24 mouse cellular contexts compared by ENCODE assay signal in genomic region chr2:61764470-61765105, GRCm38 (mm10). TPM values are rescaled to one million over a fixed set of nuclear protein-coding genes. Genes with fewer than 3 reads are reported as not detected.
DNase-seq lines count a peak whose midpoint lies in the region; ATAC-seq and TF ChIP-seq lines count a peak whose summit lies in the region.
"Had no signal": no experiment of that assay in that cellular context is flagged by ENCODE, and none has a peak within 500 bp of the region (broad histone marks: within the 10 kb centered on the region; RNA-seq: fewer than 3 reads in every experiment).

No protein-coding gene starts in this region.

- H3K4me3 ChIP-seq in hindbrain, embryonic 14.5 days (replicated peaks; ENCODE audit: low read length) = no peak overlapping the region
- no peak overlapping the region for H3K4me3 ChIP-seq in hindbrain, embryonic 11.5 days (ENCODE audit: low read depth, low read length)
- no peak overlapping the region for H3K4me3 ChIP-seq in midbrain, embryonic 12.5 days
- no peak overlapping the region for H3K4me3 ChIP-seq in midbrain, embryonic 13.5 days (replicated peaks)
- H3K4me3 ChIP-seq in forebrain, embryonic 14.5 days (ENCODE audit: low read depth, low read length) = no peak overlapping the region
- H3K4me3 ChIP-seq in gastrocnemius, adult 2 months = no peak overlapping the region
- no peak overlapping the region for H3K4me3 ChIP-seq in kidney, embryonic 14.5 days (ENCODE audit: low read length)
- H3K4me3 ChIP-seq: embryonic facial prominence, embryonic 13.5 days; heart, adult 2 months; hindbrain, embryonic 10.5 days had no signal

- no peaks in the 10 kb centered on the region for H3K27me3 ChIP-seq in hindbrain, embryonic 14.5 days (ENCODE audit: control insufficient read depth, insufficient read depth, low read length)
- H3K27me3 ChIP-seq in hindbrain, embryonic 11.5 days (ENCODE audit: control insufficient read depth, insufficient read depth, low read length) = no peaks in the 10 kb centered on the region
- no peaks in the 10 kb centered on the region for H3K27me3 ChIP-seq in midbrain, embryonic 12.5 days
- no peaks in the 10 kb centered on the region for H3K27me3 ChIP-seq in midbrain, embryonic 13.5 days
- H3K27me3 ChIP-seq in forebrain, embryonic 14.5 days (replicated peaks; ENCODE audit: control insufficient read depth, insufficient read depth, low read length) = no peaks in the 10 kb centered on the region
- no peaks in the 10 kb centered on the region for H3K27me3 ChIP-seq in kidney, embryonic 14.5 days (ENCODE audit: control insufficient read depth, insufficient read depth, low read length)
- H3K27me3 ChIP-seq: embryonic facial prominence, embryonic 13.5 days had no signal

- H3K9ac ChIP-seq in hindbrain, embryonic 14.5 days = no peak overlapping the region
- no peak overlapping the region for H3K9ac ChIP-seq in hindbrain, embryonic 11.5 days (ENCODE audit: low read depth, low read length)
- no peak overlapping the region for H3K9ac ChIP-seq in midbrain, embryonic 12.5 days (replicated peaks)
- H3K9ac ChIP-seq in midbrain, embryonic 13.5 days (replicated peaks) = no peak overlapping the region
- H3K9ac ChIP-seq in forebrain, embryonic 14.5 days (ENCODE audit: low read length) = no peak overlapping the region
- no peak overlapping the region for H3K9ac ChIP-seq in kidney, embryonic 14.5 days (ENCODE audit: low read depth, low read length)
- H3K9ac ChIP-seq: embryonic facial prominence, embryonic 13.5 days had no signal

- TF ChIP-seq CTCF in gastrocnemius, adult 2 months (IDR thresholded peaks at IDR 0.05) = no peak

- ATAC-seq in hindbrain, embryonic 14.5 days (ENCODE audit: low FRiP score) = no peak
- no peak for ATAC-seq in hindbrain, embryonic 11.5 days (ENCODE audit: low FRiP score)
- 0 out of 2 replicates have a peak, but pooled peaks have one; percentile 16 for ATAC-seq in midbrain, embryonic 12.5 days (ENCODE audit: low FRiP score, low read depth)
- ATAC-seq in midbrain, embryonic 13.5 days = no peak
- ATAC-seq in forebrain, embryonic 14.5 days = peak; percentile 46
- ATAC-seq in kidney, embryonic 14.5 days (ENCODE audit: low FRiP score, low TSS enrichment) = no peak
- ATAC-seq: hindbrain, embryonic 16.5 days; inflammation-experienced regulatory T-cells, adult 6 months; intestine, postnatal 0 days had no signal

- intact Hi-C loops in left cerebral cortex, postnatal 25 days (cut with DNase I) = no loop called here
- intact Hi-C loops in gastrocnemius, adult 2 months (cut with DNase I) = no loop called here

- no peaks in the 10 kb centered on the region for H3K9me3 ChIP-seq in hindbrain, embryonic 14.5 days (ENCODE audit: control insufficient read depth, low read length)
- no peaks in the 10 kb centered on the region for H3K9me3 ChIP-seq in hindbrain, embryonic 11.5 days (ENCODE audit: control insufficient read depth, low read length)
- H3K9me3 ChIP-seq in midbrain, embryonic 12.5 days = no peaks in the 10 kb centered on the region
- no peaks in the 10 kb centered on the region for H3K9me3 ChIP-seq in midbrain, embryonic 13.5 days
- H3K9me3 ChIP-seq in forebrain, embryonic 14.5 days (replicated peaks; ENCODE audit: control insufficient read depth, low read length) = no peaks in the 10 kb centered on the region
- H3K9me3 ChIP-seq in kidney, embryonic 14.5 days (ENCODE audit: control insufficient read depth, low read length) = no peaks in the 10 kb centered on the region
- H3K9me3 ChIP-seq: embryonic facial prominence, embryonic 13.5 days; hindbrain, embryonic 10.5 days had no signal

- peaks cover 11% of the 10 kb centered on the region; the same call in 1 of the 2 replicates for H3K36me3 ChIP-seq in hindbrain, embryonic 14.5 days (replicated peaks; ENCODE audit: control insufficient read depth, insufficient read depth)
- no peaks in the 10 kb centered on the region for H3K36me3 ChIP-seq in hindbrain, embryonic 11.5 days (ENCODE audit: control insufficient read depth, insufficient read depth, low read length)
- H3K36me3 ChIP-seq in midbrain, embryonic 12.5 days = no peaks in the 10 kb centered on the region
- 0 out of 2 replicates have a peak, but pooled peaks cover 6% of the 10 kb centered on the region for H3K36me3 ChIP-seq in midbrain, embryonic 13.5 days
- H3K36me3 ChIP-seq in forebrain, embryonic 14.5 days (ENCODE audit: control insufficient read depth, insufficient read depth, low read length) = no peaks in the 10 kb centered on the region; the same call in 1 of the 2 replicates
- no peaks in the 10 kb centered on the region; the same call in 1 of the 2 replicates for H3K36me3 ChIP-seq in kidney, embryonic 14.5 days (ENCODE audit: control insufficient read depth, insufficient read depth, low read length)

- 0 out of 2 replicates have a peak overlapping the region, but pooled peaks have one; percentile 2 for H3K27ac ChIP-seq in hindbrain, embryonic 14.5 days
- no peak overlapping the region for H3K27ac ChIP-seq in hindbrain, embryonic 11.5 days (ENCODE audit: low read depth, low read length)
- no peak overlapping the region; the same call in 1 of the 2 replicates for H3K27ac ChIP-seq in midbrain, embryonic 12.5 days (replicated peaks)
- no peak overlapping the region for H3K27ac ChIP-seq in midbrain, embryonic 13.5 days
- peak overlapping the region; percentile 73 for H3K27ac ChIP-seq in forebrain, embryonic 14.5 days (ENCODE audit: low read depth, low read length)
- H3K27ac ChIP-seq in gastrocnemius, adult 2 months = no peak overlapping the region
- no peak overlapping the region for H3K27ac ChIP-seq in kidney, embryonic 14.5 days (ENCODE audit: low read depth, low read length)
- H3K27ac ChIP-seq: embryonic facial prominence, embryonic 13.5 days; heart, adult 2 months; hindbrain, embryonic 10.5 days had no signal

- no peaks in the 10 kb centered on the region for H3K4me1 ChIP-seq in hindbrain, embryonic 14.5 days (replicated peaks; ENCODE audit: control insufficient read depth, insufficient read depth, low read length)
- H3K4me1 ChIP-seq in hindbrain, embryonic 11.5 days (replicated peaks; ENCODE audit: control insufficient read depth, insufficient read depth, low read length) = no peaks in the 10 kb centered on the region
- H3K4me1 ChIP-seq in midbrain, embryonic 12.5 days = peaks cover 3% of the 10 kb centered on the region; the same call in 1 of the 2 replicates
- no peaks in the 10 kb centered on the region for H3K4me1 ChIP-seq in midbrain, embryonic 13.5 days (replicated peaks)
- H3K4me1 ChIP-seq in forebrain, embryonic 14.5 days (ENCODE audit: control insufficient read depth, insufficient read depth, low read length) = peaks cover 7% of the 10 kb centered on the region; the same call in 1 of the 2 replicates
- H3K4me1 ChIP-seq in kidney, embryonic 14.5 days (ENCODE audit: control insufficient read depth, insufficient read depth, low read length) = no peaks in the 10 kb centered on the region
- H3K4me1 ChIP-seq: embryonic facial prominence, embryonic 13.5 days; hindbrain, embryonic 10.5 days had no signal

- 77% methylated on average over 6 of the region's 6 CpGs for WGBS in hindbrain, embryonic 14.5 days
- 83% methylated on average over 6 of the region's 6 CpGs for WGBS in hindbrain, embryonic 11.5 days
- 57% methylated on average over 6 of the region's 6 CpGs for WGBS in midbrain, embryonic 12.5 days
- WGBS in midbrain, embryonic 13.5 days = 68% methylated on average over 6 of the region's 6 CpGs
- 20% methylated on average over 6 of the region's 6 CpGs for WGBS in forebrain, embryonic 14.5 days
- WGBS in kidney, embryonic 14.5 days = 63% methylated on average over 6 of the region's 6 CpGs

- H3K4me2 ChIP-seq in hindbrain, embryonic 14.5 days (replicated peaks) = no peak overlapping the region
- no peak overlapping the region for H3K4me2 ChIP-seq in hindbrain, embryonic 11.5 days (replicated peaks; ENCODE audit: low read depth, low read length)
- H3K4me2 ChIP-seq in midbrain, embryonic 12.5 days (replicated peaks) = no peak overlapping the region
- H3K4me2 ChIP-seq in midbrain, embryonic 13.5 days (replicated peaks) = no peak overlapping the region
- H3K4me2 ChIP-seq in forebrain, embryonic 14.5 days (ENCODE audit: low read length) = no peak overlapping the region
- no peak overlapping the region for H3K4me2 ChIP-seq in kidney, embryonic 14.5 days (replicated peaks; ENCODE audit: low read depth, low read length)
- H3K4me2 ChIP-seq: embryonic facial prominence, embryonic 13.5 days; heart, embryonic 11.5 days had no signal

- DNase-seq in hindbrain, embryonic 14.5 days (ENCODE audit: low spot score) = no peak
- no peak for DNase-seq in hindbrain, embryonic 11.5 days (ENCODE audit: low spot score)
- DNase-seq in forebrain, embryonic 14.5 days (ENCODE audit: low spot score) = peak; percentile 49
- DNase-seq in left cerebral cortex, postnatal 25 days (ENCODE audit: low spot score in 2 of 2) = no peak
- DNase-seq in gastrocnemius, adult 2 months = no peak
- DNase-seq: adrenal gland, postnatal 10 days; cerebellum, adult 11-12 months; cerebellum, postnatal 10 days; gastrocnemius, postnatal 14 days; heart, adult 2 months had no signal

RNA-seq across cellular contexts. Expression of gene Tbr1, which starts 38.1 kb away (rescaled TPM):
- 0.24 and 0.56 TPM in 2 replicates for polyA plus RNA-seq in hindbrain, embryonic 14.5 days (2014; fragmentation: Nextera tagmentation; extraction: Ambion mirVana)
- 0.11 TPM in 1 of 2 replicates, not detected in the other for polyA plus RNA-seq in hindbrain, embryonic 11.5 days (2014; fragmentation: Nextera tagmentation; extraction: Ambion mirVana)
- polyA plus RNA-seq in midbrain, embryonic 12.5 days (2016; fragmentation: Nextera tagmentation; extraction: Ambion mirVana) = 1.5 and 4.0 TPM in 2 replicates
- polyA plus RNA-seq in midbrain, embryonic 13.5 days (2015; fragmentation: Nextera tagmentation; extraction: Ambion mirVana) = 1.2 and 3.9 TPM in 2 replicates
- polyA plus RNA-seq in forebrain, embryonic 14.5 days (2014; fragmentation: Nextera tagmentation; extraction: Ambion mirVana) = 46.3 and 47.2 TPM in 2 replicates
- total RNA-seq in left cerebral cortex, postnatal 25 days (2021) = 100 to 1,000 TPM; 111 to 119 TPM
- total RNA-seq in gastrocnemius, adult 2 months (2021) = not detected
- 0.05 and 0.09 TPM in 2 replicates for polyA plus RNA-seq in kidney, embryonic 14.5 days (2014; fragmentation: Nextera tagmentation; extraction: Ambion mirVana)
- total RNA-seq: common myeloid progenitor, adult 5-6 weeks; heart, postnatal 25 days; MEL had no signal
- polyA plus RNA-seq: gonadal fat pad, adult 2 months; heart, adult 2 months; heart, embryonic 16.5 days; inflammation-experienced regulatory T-cells, adult 6 months; intestine, postnatal 0 days had no signal

RNA-seq across cellular contexts. Expression of gene Psmd14, which starts 53.1 kb away (rescaled TPM):
- 210 and 215 TPM in 2 replicates for polyA plus RNA-seq in hindbrain, embryonic 14.5 days (2014; fragmentation: Nextera tagmentation; extraction: Ambion mirVana)
- polyA plus RNA-seq in hindbrain, embryonic 11.5 days (2014; fragmentation: Nextera tagmentation; extraction: Ambion mirVana) = 284 and 288 TPM in 2 replicates
- polyA plus RNA-seq in midbrain, embryonic 12.5 days (2016; fragmentation: Nextera tagmentation; extraction: Ambion mirVana) = 228 and 232 TPM in 2 replicates
- 220 and 243 TPM in 2 replicates for polyA plus RNA-seq in midbrain, embryonic 13.5 days (2015; fragmentation: Nextera tagmentation; extraction: Ambion mirVana)
- polyA plus RNA-seq in forebrain, embryonic 14.5 days (2014; fragmentation: Nextera tagmentation; extraction: Ambion mirVana) = 279 and 296 TPM in 2 replicates
- 100 to 1,000 TPM; 111 to 122 TPM for total RNA-seq in left cerebral cortex, postnatal 25 days (2021)
- 10 to 100 TPM; 63.3 to 63.8 TPM for total RNA-seq in gastrocnemius, adult 2 months (2021)
- polyA plus RNA-seq in kidney, embryonic 14.5 days (2014; fragmentation: Nextera tagmentation; extraction: Ambion mirVana) = 188 and 208 TPM in 2 replicates

Comparison
In these comparisons a context has a peak if more than half of its experiments do, and no peak if none do; other contexts are left out.
1. ATAC-seq: peak in midbrain, embryonic 12.5 days (single experiment) and forebrain, embryonic 14.5 days (single experiment); none in hindbrain, embryonic 14.5 days (single experiment), hindbrain, embryonic 11.5 days (single experiment), midbrain, embryonic 13.5 days (single experiment) and kidney, embryonic 14.5 days (single experiment).
2. H3K27ac ChIP-seq: peak in hindbrain, embryonic 14.5 days (single experiment) and forebrain, embryonic 14.5 days (single experiment); none in hindbrain, embryonic 11.5 days (single experiment), midbrain, embryonic 12.5 days (single experiment), midbrain, embryonic 13.5 days (single experiment), gastrocnemius, adult 2 months (single experiment) and kidney, embryonic 14.5 days (single experiment).